Mouse (Mus musculus): Measurements from ENCODE around the gene Tpm4. TPM values are rescaled to one million over a fixed set of nuclear protein-coding genes. Genes with fewer than 3 reads are reported as not detected.

Tpm4 gene
- total and polyA plus RNA-seq, 2 experiments from 2014 or later, result 82.1 to 91.5 TPM

GRCm38 (mm10) chr8:72169098-72169668 is 34.4 kb downstream of the Tpm4 start:
- H3K36me3 ChIP-seq (ENCODE audit: insufficient read depth, low read length), result peaks cover 61% of the 10 kb centered on the region

DNA sequence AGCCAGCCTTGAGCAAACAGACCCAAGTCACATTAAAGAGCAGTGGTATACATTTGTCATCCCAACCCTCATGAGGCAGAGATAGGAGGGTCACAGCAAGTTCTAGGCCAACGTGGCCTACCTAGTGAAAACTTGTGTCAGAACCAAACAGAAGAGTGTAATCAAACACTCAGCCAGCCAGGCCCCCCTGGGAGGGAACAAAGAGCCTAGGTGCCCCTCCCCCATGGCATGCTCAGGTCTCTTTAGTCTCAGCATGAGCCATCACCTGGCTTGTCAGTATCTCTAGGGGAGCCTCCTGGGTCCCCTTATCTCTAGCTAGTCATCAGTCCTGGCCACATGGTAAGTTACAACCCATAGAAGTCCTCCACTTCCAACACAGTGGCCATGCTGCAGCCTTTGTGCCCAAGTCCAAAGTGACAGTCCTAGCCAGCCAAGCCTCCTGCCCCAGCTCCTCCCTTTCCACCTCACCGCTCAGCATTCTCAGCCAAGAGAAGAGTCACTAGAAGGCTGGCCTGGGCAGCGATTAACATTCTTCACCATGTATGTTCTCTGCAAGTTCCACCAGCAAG is 35.0 kb downstream of the Tpm4 start:
- H3K36me3 ChIP-seq (ENCODE audit: insufficient read depth, low read length), result peaks cover 66% of the 10 kb centered on the region
- ATAC-seq (ENCODE audit: low FRiP score) (no peak), DNase-seq (ENCODE audit: low spot score) (no peak)
- no peak for TF ChIP-seq CTCF (IDR thresholded peaks at IDR 0.05)
- 94% methylated on average over 3 of the region's 3 CpGs for WGBS
- no peak overlapping the region for H3K9ac ChIP-seq (replicated peaks; ENCODE audit: low read length, poor library complexity, severe bottlenecking)
- no peaks in the 10 kb centered on the region for H3K9me3 ChIP-seq (ENCODE audit: low read length)
- H3K27me3 ChIP-seq (ENCODE audit: insufficient read depth, low read length), result no peaks in the 10 kb centered on the region
- H3K27ac ChIP-seq (ENCODE audit: low read depth, low read length), result no peak overlapping the region
- no peak overlapping the region for H3K4me3 ChIP-seq (ENCODE audit: low read depth, low read length)
- no peaks in the 10 kb centered on the region for H3K4me1 ChIP-seq (ENCODE audit: insufficient read depth, low read length)
- no peak overlapping the region for H3K4me2 ChIP-seq (ENCODE audit: low read depth, low read length, poor library complexity, severe bottlenecking)

More at GRCm38 (mm10) chr8:72169098-72169668, 34.4 kb downstream of the Tpm4 start:
- Histone ChIP-seq H3K9me3 (ENCODE audit: low read length) (no peaks in the 10 kb centered on the region), H3K9ac (replicated peaks; ENCODE audit: low read length, poor library complexity, severe bottlenecking) (no peak overlapping the region), H3K27ac (ENCODE audit: low read depth, low read length) (no peak overlapping the region), H3K4me1 (ENCODE audit: insufficient read depth, low read length) (no peaks in the 10 kb centered on the region), H3K4me3 (ENCODE audit: low read depth, low read length) (no peak overlapping the region), H3K27me3 (ENCODE audit: insufficient read depth, low read length) (no peaks in the 10 kb centered on the region), H3K4me2 (ENCODE audit: low read depth, low read length, poor library complexity, severe bottlenecking) (no peak overlapping the region)
- DNase-seq (ENCODE audit: low spot score), result no peak
- WGBS, result 95% methylated on average over 3 of the region's 3 CpGs
- no peak for ATAC-seq (ENCODE audit: low FRiP score)
- TF ChIP-seq CTCF (IDR thresholded peaks at IDR 0.05), result no peak

DNA sequence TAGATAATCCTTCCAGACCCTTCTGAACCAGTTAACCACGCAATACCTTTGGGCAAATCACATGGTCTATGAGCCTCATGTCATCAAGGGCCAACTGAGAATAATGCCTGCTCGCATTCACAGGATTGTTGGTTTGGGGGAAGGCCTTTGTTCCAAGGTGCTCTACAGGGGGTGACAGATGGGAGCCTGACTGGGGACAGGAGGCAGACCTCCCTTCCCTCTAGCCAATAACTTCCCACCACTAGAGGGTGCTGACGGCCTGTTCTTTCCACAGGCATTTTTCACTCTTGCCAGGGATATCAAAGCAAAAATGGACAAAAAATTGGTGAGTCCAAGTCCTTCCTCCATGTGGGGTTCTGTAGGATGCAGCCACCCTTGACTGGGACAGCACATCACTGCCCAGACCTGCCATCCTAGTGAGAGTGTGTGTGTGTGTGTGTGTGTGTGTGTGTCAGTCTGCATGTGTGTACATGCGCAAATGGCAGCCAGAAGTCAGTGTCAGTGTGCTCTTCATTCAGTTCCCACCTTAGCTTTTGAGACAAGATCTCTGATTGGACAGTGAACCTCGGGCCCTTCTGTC is 42.7 kb downstream of the Tpm4 start:
- WGBS, result 58% methylated on average over 5 of the region's 5 CpGs
- Histone ChIP-seq H3K4me2 (ENCODE audit: low read depth, low read length, poor library complexity, severe bottlenecking) (no peak overlapping the region), H3K27ac (ENCODE audit: low read depth, low read length) (no peak overlapping the region), H3K4me3 (ENCODE audit: low read depth, low read length) (no peak overlapping the region), H3K27me3 (ENCODE audit: insufficient read depth, low read length) (no peaks in the 10 kb centered on the region), H3K9me3 (ENCODE audit: low read length) (no peaks in the 10 kb centered on the region), H3K9ac (replicated peaks; ENCODE audit: low read length, poor library complexity, severe bottlenecking) (no peak overlapping the region), H3K4me1 (ENCODE audit: insufficient read depth, low read length) (no peaks in the 10 kb centered on the region), H3K36me3 (ENCODE audit: insufficient read depth, low read length) (peaks cover 63% of the 10 kb centered on the region)
- peak; percentile 45 for ATAC-seq (ENCODE audit: low FRiP score)
- peak; percentile 74 for DNase-seq (ENCODE audit: low spot score)
- peak; percentile 80 for TF ChIP-seq CTCF (IDR thresholded peaks at IDR 0.05)

- Histone ChIP-seq H3K36me3 (ENCODE audit: insufficient read depth, low read length) (peaks cover 19% of the 10 kb centered on the region), H3K4me1 (ENCODE audit: insufficient read depth, low read length) (no peaks in the 10 kb centered on the region), H3K4me2 (ENCODE audit: low read depth, low read length, poor library complexity, severe bottlenecking) (no peak overlapping the region), H3K9me3 (ENCODE audit: low read length) (no peaks in the 10 kb centered on the region), H3K27me3 (ENCODE audit: insufficient read depth, low read length) (no peaks in the 10 kb centered on the region), H3K4me3 (ENCODE audit: low read depth, low read length) (no peak overlapping the region), H3K27ac (ENCODE audit: low read depth, low read length) (no peak overlapping the region), H3K9ac (replicated peaks; ENCODE audit: low read length, poor library complexity, severe bottlenecking) (no peak overlapping the region)
- DNase-seq (ENCODE audit: low spot score) (peak; percentile 53), ATAC-seq (ENCODE audit: low FRiP score) (no peak)
- TF ChIP-seq CTCF (IDR thresholded peaks at IDR 0.05), result no peak
- 79% methylated on average over 2 of the region's 2 CpGs for WGBS
These were observed 48.9 kb downstream of the Tpm4 start for GRCm38 (mm10) chr8:72183554-72184202.

DNA sequence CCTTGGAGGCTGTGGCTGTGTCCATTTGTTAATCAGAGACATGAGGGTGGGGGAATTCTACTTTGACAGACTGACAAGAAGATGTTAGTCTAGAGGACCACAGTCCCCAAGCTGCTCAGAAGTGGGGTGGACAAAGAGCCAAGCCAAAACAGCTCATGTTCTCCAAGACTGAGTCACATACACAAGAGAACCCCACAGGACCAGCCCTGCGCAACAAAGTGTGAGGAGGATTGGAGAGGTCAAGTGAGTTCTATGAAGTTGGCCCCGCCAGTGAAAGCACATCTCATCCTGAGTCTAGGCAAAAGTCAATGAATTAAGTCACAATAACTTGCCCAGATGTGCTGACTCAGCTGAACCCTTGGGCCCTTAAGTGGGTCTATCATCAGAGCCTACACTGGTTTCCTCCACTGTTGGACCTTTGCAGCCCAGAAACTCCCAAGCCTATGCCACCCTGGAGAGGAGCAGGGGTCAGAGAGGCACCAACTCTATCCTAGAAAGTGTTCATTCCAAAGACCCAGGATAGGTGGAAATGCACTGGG is 53.1 kb downstream of the Tpm4 start:
- DNase-seq (ENCODE audit: low spot score), result no peak
- no peaks in the 10 kb centered on the region for H3K36me3 ChIP-seq (ENCODE audit: insufficient read depth, low read length)
- no peak overlapping the region for H3K4me3 ChIP-seq (ENCODE audit: low read depth, low read length)
- H3K27ac ChIP-seq (ENCODE audit: low read depth, low read length), result no peak overlapping the region
- ATAC-seq (ENCODE audit: low FRiP score), result no peak
- H3K27me3 ChIP-seq (ENCODE audit: insufficient read depth, low read length), result no peaks in the 10 kb centered on the region
- H3K4me2 ChIP-seq (ENCODE audit: low read depth, low read length, poor library complexity, severe bottlenecking), result no peak overlapping the region
- WGBS, result 87% methylated on average over 2 of the region's 2 CpGs
- H3K9me3 ChIP-seq (ENCODE audit: low read length), result no peaks in the 10 kb centered on the region
- no peak for TF ChIP-seq CTCF (IDR thresholded peaks at IDR 0.05)
- H3K4me1 ChIP-seq (ENCODE audit: insufficient read depth, low read length), result no peaks in the 10 kb centered on the region
- H3K9ac ChIP-seq (replicated peaks; ENCODE audit: low read length, poor library complexity, severe bottlenecking), result no peak overlapping the region

Data from midbrain, postnatal 0 days (tissue).